Mouse (Mus musculus) E14TG2a.4 (cell line): ENCODE measurements around the gene Adam17.

Experiments used
- H3K27me3 ChIP-seq: 2 replicates; pipeline ENCODE4 v1.6.1; 2014; ENCODE audit warnings: low read length, control low read depth; ENCODE audit not compliant: insufficient read depth
- H3K36me3 ChIP-seq: 2 replicates; pipeline ENCODE4 v1.6.1; 2014; ENCODE audit warnings: low read length, control low read depth; ENCODE audit not compliant: insufficient read depth
- H3K4me1 ChIP-seq: replicated peaks from 2 replicates; pipeline ENCODE4 v1.6.1; 2014; ENCODE audit warnings: low read depth, low read length, control low read depth
- H3K4me3 ChIP-seq: replicated peaks from 2 replicates; pipeline ENCODE4 v1.5.1; 2014; ENCODE audit warnings: mild to moderate bottlenecking, low read length
- H3K9me3 ChIP-seq: 2 replicates; pipeline ENCODE4 v1.6.1; 2014; ENCODE audit warnings: low read length, control low read depth
- CTCF ChIP-seq: conservative IDR thresholded peaks from 2 replicates; pipeline ENCODE4 v1.5.1; 2014; ENCODE audit warnings: low read length
- NANOG ChIP-seq: IDR thresholded peaks from 2 replicates; pipeline ENCODE4 v1.6.1; 2014; ENCODE audit warnings: borderline replicate concordance, low read length, mixed read lengths
- POU5F1 ChIP-seq: IDR thresholded peaks from 2 replicates; pipeline ENCODE4 v1.6.1; 2014; ENCODE audit warnings: low read length, borderline replicate concordance

Adam17 gene

GRCm38 (mm10) chr12:21324101-21324500 lies 49.3 kb downstream of the Adam17 start:
- Histone ChIP-seq H3K9me3 (no peaks in the 10 kb centered on the region), H3K4me1 (peaks cover 9% of the 10 kb centered on the region), H3K4me3 (no peak overlapping the region), H3K36me3 (peaks cover 95% of the 10 kb centered on the region), H3K27me3 (no peaks in the 10 kb centered on the region)
- TF ChIP-seq POU5F1, result no peak
- no peak for TF ChIP-seq CTCF
- TF ChIP-seq NANOG, result no peak

DNA sequence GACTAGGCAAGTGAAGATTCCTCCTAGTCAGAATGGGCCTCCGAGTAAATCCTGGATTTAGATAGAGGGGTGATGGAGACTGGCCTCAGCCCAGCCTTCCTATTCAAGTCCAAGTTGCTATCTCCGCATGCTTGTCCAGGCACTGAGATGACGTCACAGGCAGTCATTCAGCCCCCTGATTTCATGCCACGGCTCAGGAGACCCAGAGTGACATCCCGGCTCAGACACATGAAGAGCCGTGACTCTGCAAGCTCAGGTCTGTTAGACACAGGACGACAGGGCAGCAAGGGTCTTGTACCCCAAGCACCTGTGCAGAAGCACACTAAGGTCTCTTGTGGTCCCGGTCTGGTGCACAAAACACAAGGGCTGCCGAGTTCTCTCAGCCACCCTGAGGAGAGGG lies 50.6 kb downstream of the Adam17 start:
- H3K4me1 ChIP-seq, result peaks cover 12% of the 10 kb centered on the region
- H3K4me3 ChIP-seq, result no peak overlapping the region
- peaks cover 92% of the 10 kb centered on the region for H3K36me3 ChIP-seq
- H3K9me3 ChIP-seq, result no peaks in the 10 kb centered on the region
- H3K27me3 ChIP-seq, result no peaks in the 10 kb centered on the region
- TF ChIP-seq CTCF, result no peak

GRCm38 (mm10) chr12:21322296-21322695 lies 51.1 kb downstream of the Adam17 start:
- H3K36me3 ChIP-seq, result peaks cover 87% of the 10 kb centered on the region
- TF ChIP-seq CTCF (no peak), NANOG (no peak), POU5F1 (no peak)

GRCm38 (mm10) chr12:21321170-21321569 lies 52.3 kb downstream of the Adam17 start:
- H3K4me1 ChIP-seq, result peaks cover 20% of the 10 kb centered on the region
- H3K36me3 ChIP-seq, result peaks cover 76% of the 10 kb centered on the region
- TF ChIP-seq CTCF (no peak), NANOG (no peak), POU5F1 (no peak)
- peaks cover 8% of the 10 kb centered on the region; the same call in 1 of the 2 replicates for H3K27me3 ChIP-seq
- no peaks in the 10 kb centered on the region for H3K9me3 ChIP-seq
- H3K4me3 ChIP-seq, result no peak overlapping the region

More at GRCm38 (mm10) chr12:21322296-21322695, 51.1 kb downstream of the Adam17 start:
- no peaks in the 10 kb centered on the region for H3K9me3 ChIP-seq
- H3K4me1 ChIP-seq, result peaks cover 14% of the 10 kb centered on the region
- peaks cover 4% of the 10 kb centered on the region; the same call in 1 of the 2 replicates for H3K27me3 ChIP-seq
- no peak overlapping the region for H3K4me3 ChIP-seq

GRCm38 (mm10) chr12:21320317-21320716 lies 53.1 kb downstream of the Adam17 start:
- Histone ChIP-seq H3K4me3 (no peak overlapping the region), H3K27me3 (peaks cover 8% of the 10 kb centered on the region; the same call in 1 of the 2 replicates), H3K36me3 (peaks cover 67% of the 10 kb centered on the region), H3K4me1 (peaks cover 26% of the 10 kb centered on the region), H3K9me3 (no peaks in the 10 kb centered on the region)
- no peak for TF ChIP-seq CTCF
- TF ChIP-seq POU5F1, result no peak
- TF ChIP-seq NANOG, result no peak

DNA sequence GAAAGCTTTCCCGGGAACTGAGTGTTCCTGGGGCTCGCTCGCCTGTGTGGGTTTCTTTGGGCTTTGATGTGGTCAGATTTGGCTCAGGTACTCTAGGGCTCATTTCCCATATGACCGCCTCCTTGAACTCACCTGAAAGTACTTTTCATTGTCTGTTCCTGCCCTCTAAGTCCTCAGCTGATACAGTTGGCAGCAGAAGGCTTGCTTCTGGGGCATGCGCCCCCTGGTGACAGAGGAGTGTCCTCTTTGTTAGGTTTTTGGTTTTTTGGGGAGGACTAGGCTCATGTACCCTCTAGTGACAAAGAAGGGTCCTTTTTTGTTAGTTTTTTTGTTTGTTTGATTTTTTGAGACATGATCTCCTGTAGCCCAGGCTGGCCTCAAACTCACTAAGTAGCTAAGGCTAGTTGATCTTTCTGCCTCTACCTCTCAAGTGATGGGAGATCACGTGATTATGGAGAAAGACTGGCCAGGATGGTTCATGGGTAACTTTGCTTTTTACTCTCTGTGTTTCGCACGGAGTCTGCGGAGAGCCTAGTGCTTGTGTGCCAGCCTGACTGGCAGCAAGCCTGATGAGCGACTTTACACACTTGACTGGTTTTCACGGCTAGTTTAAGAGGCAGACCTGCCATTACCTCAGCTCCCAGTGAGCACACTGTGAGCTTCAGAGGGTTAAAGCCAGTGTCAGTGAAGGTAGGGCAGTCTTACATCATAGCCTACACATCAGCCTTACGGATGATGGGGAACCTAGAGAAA lies 55.1 kb downstream of the Adam17 start:
- Histone ChIP-seq H3K4me1 (peaks cover 23% of the 10 kb centered on the region), H3K36me3 (peaks cover 68% of the 10 kb centered on the region), H3K4me3 (no peak overlapping the region), H3K9me3 (no peaks in the 10 kb centered on the region), H3K27me3 (peaks cover 8% of the 10 kb centered on the region; the same call in 1 of the 2 replicates)
- peak; percentile 88 for TF ChIP-seq CTCF
- TF ChIP-seq NANOG, result no peak

- TF ChIP-seq NANOG (no peak), CTCF (no peak), POU5F1 (no peak)
- peaks cover 23% of the 10 kb centered on the region for H3K4me1 ChIP-seq
- H3K27me3 ChIP-seq, result peaks cover 8% of the 10 kb centered on the region; the same call in 1 of the 2 replicates
- H3K9me3 ChIP-seq, result no peaks in the 10 kb centered on the region
- H3K4me3 ChIP-seq, result peak overlapping the region; percentile 90
- H3K36me3 ChIP-seq, result peaks cover 68% of the 10 kb centered on the region
Measured at GRCm38 (mm10) chr12:21316869-21317265, 56.6 kb downstream of the Adam17 start.

GRCm38 (mm10) chr12:21315923-21316868 lies 57.2 kb downstream of the Adam17 start, which contains the start of gene Iah1:
Iah1 (plus strand) TSS chr12:21316389.
- TF ChIP-seq POU5F1 (no peak), CTCF (no peak), NANOG (no peak)
- Histone ChIP-seq H3K36me3 (peaks cover 71% of the 10 kb centered on the region), H3K4me3 (peak within 1 kb of the TSS; percentile 90), H3K9me3 (no peaks in the 10 kb centered on the region), H3K4me1 (peaks cover 22% of the 10 kb centered on the region), H3K27me3 (peaks cover 8% of the 10 kb centered on the region; the same call in 1 of the 2 replicates)
